Mouse (Mus musculus) G1E (cell line): ENCODE data around the gene Atf7ip.

ENCODE experiments used
- POLR2AphosphoS5 ChIP-seq: IDR thresholded peaks from 2 replicates; pipeline ENCODE4 v1.6.1; 2012; ENCODE audit warnings: low read depth, low read length, inconsistent platforms; ENCODE audit not compliant: insufficient replicate concordance
- TAL1 ChIP-seq: conservative IDR thresholded peaks from 2 replicates; pipeline ENCODE4 v1.6.1; 2012; ENCODE audit warnings: low read depth, low read length, inconsistent platforms, mixed read lengths

DNA sequence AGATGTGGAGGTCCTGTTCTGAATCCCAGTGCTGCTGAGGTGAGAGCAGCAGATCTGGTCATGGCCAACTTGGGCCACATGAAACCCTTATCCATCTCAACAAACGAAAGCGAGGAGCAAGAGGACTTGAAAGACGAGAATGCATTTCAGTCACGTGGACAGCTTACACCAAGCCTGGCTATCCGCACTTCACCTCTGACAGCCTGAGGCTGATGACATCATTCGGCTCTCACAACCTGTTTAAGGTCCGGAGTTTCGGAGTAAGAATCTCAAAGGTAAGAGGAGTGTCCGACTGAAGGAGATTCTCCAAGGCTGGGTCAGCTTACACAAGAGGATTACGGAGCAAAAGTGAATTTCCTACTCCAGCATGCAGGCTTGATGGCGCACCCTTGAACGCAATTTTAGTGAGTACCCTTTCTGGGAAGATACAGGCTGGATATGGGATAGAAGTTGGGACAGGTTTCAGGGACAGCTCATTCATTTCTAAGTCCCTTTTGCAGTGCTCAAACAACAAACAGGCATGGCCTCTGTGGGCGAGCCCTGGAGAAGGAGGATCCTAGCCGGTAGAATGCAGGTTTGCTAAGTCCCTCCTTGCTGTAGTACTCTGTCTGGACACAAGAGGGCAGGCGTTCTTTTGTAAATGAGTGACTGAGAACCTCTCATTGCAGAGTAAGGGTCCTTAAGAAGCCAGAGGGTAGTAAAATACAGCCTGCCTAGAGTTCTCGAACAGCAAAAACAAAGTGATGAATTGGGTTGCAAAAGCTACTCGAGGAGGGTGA, 114.6 kb downstream of the Atf7ip start:
- TF ChIP-seq POLR2AphosphoS5: no peak
- no peak for TF ChIP-seq TAL1
